Mouse (Mus musculus) myocyte (in vitro differentiated cells): ENCODE results near the gene Fam169b.
A peak's percentile ranks its signal among the peaks of the same experiment; 100 is the strongest.

Experiments used
- CEBPB ChIP-seq: IDR thresholded peaks from 2 replicates; pipeline ENCODE4 v1.6.1; 2011; ENCODE audit warnings: mild to moderate bottlenecking, moderate library complexity; ENCODE audit not compliant: poor library complexity, insufficient read depth, severe bottlenecking
- MYOD1 ChIP-seq, 3 experiments: IDR thresholded peaks; one replicate each; pipeline ENCODE4 v1.6.1; 2011; ENCODE audit warnings: control low read depth in 2 of 3, low read depth in 2 of 3, mild to moderate bottlenecking in 2 of 3, moderate library complexity in 1 of 3; ENCODE audit not compliant: insufficient read length in 2 of 3, control insufficient read depth in 1 of 3
- POLR2A ChIP-seq: IDR thresholded peaks from one replicate; pipeline ENCODE4 v1.6.1; 2011; ENCODE audit warnings: low read depth, mild to moderate bottlenecking, control low read depth, moderate library complexity; ENCODE audit not compliant: insufficient read length

DNA sequence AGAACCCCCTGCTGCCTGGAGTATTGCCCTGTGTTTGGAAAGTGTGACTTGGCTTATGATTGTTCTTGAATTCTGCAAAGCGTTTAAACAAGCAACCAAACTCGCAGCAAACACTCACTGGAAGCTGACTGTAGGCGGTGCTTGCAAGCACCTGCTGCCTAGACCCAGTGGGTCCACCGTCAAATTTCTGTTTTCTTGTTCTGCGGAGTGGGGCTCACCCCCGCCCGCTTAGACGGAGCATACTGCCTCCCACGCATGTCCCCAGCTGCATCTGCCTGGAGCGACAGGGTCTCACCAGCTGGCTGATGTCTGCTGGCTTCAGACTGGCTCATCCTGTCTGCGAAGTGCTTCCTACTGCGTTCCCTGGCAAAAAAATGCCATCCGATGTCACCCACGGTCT lies 9.1 kb upstream of the Fam169b start:
- peak in 2 of 3 experiments; percentile 83 to 94 for TF ChIP-seq MYOD1 (IDR thresholded peaks at IDR 0.05; ENCODE audit: control insufficient read depth in 1 of 3, insufficient read length in 2 of 3, low read depth in 2 of 3)
- TF ChIP-seq CEBPB = no peak
- TF ChIP-seq POLR2A = peak; percentile 23
